Mouse (Mus musculus) frontal cortex, postnatal 25 days (tissue): ENCODE results near the gene Myh7.

Experiments used
- DNase-seq, 2 experiments: peaks; one replicate each; pipeline ENCODE4 v3.0.0; 2022; ENCODE audit warnings: low spot score in 2 of 2

Myh7 gene

GRCm38 (mm10) chr14:54943971-54944370 is 50.5 kb downstream of the Myh7 start:
- DNase-seq = no peak

- no peak for DNase-seq
Measured at GRCm38 (mm10) chr14:54942479-54942878, 51.9 kb downstream of the Myh7 start.

- no peak for DNase-seq
Measured at GRCm38 (mm10) chr14:54941024-54941978, 53.1 kb downstream of the Myh7 start.

- DNase-seq = no peak
Measured at GRCm38 (mm10) chr14:54940176-54940530, 54.3 kb downstream of the Myh7 start.

- peak; percentile 25 to 43 for DNase-seq
Measured at GRCm38 (mm10) chr14:54939434-54940175, 54.8 kb downstream of the Myh7 start.

- DNase-seq = no peak
Measured at GRCm38 (mm10) chr14:54938431-54939219, 55.8 kb downstream of the Myh7 start.

GRCm38 (mm10) chr14:54937361-54938182 is 56.9 kb downstream of the Myh7 start:
- no peak for DNase-seq

GRCm38 (mm10) chr14:54936831-54937160 is 57.6 kb downstream of the Myh7 start:
- no peak for DNase-seq

- DNase-seq = peak; percentile 34 to 49
Measured at GRCm38 (mm10) chr14:54935904-54936830, 58.3 kb downstream of the Myh7 start, which contains the start of gene Cmtm5. Cmtm5 (plus strand) TSS chr14:54936261.

- no peak for DNase-seq
Measured at GRCm38 (mm10) chr14:54932645-54933150, 61.7 kb downstream of the Myh7 start, which contains the start of gene Il25. Il25 (plus strand) TSS chr14:54932695.

GRCm38 (mm10) chr14:54930431-54930830 is 64.0 kb downstream of the Myh7 start:
- DNase-seq = no peak

- no peak for DNase-seq
Measured at GRCm38 (mm10) chr14:54929801-54930200, 64.6 kb downstream of the Myh7 start.

GRCm38 (mm10) chr14:54927296-54927695 is 67.1 kb downstream of the Myh7 start:
- no peak for DNase-seq

GRCm38 (mm10) chr14:54926401-54927158 is 67.8 kb downstream of the Myh7 start:
- DNase-seq = peak; percentile 16 to 18

- peak; percentile 17 to 23 for DNase-seq
Measured at GRCm38 (mm10) chr14:54925349-54926342, 68.8 kb downstream of the Myh7 start, which contains the start of gene Efs. Efs (minus strand) TSS chr14:54926126.

GRCm38 (mm10) chr14:54924641-54925348 is 69.6 kb downstream of the Myh7 start:
- DNase-seq = no peak
